Mouse (Mus musculus) MEL (cell line): ENCODE data around the gene Otop3.

ENCODE experiments used
- BHLHE40 ChIP-seq: IDR thresholded peaks from 2 replicates; pipeline ENCODE4 v1.6.1; 2012; ENCODE audit warnings: low read depth, mild to moderate bottlenecking, inconsistent platforms, low read length, improper control_type of control experiment, borderline replicate concordance
- CTCF ChIP-seq, 3 experiments: IDR thresholded peaks in 2 of 3; conservative IDR thresholded peaks in 1 of 3; 2 replicates each; pipeline ENCODE4 v1.5.1; 2011 to 2012; ENCODE audit warnings: low read length in 3 of 3, low read depth in 2 of 3, mild to moderate bottlenecking in 2 of 3, improper control_type of control experiment in 1 of 3, inconsistent platforms in 1 of 3, mixed read lengths in 1 of 3, moderate library complexity in 1 of 3; ENCODE audit not compliant: control insufficient read depth in 1 of 3, insufficient read depth in 1 of 3, poor library complexity in 1 of 3, severe bottlenecking in 1 of 3
- GABPA ChIP-seq: IDR thresholded peaks from 2 replicates; pipeline ENCODE4 v1.6.1; 2012; ENCODE audit warnings: low read depth, mild to moderate bottlenecking, inconsistent platforms, low read length, improper control_type of control experiment, moderate library complexity
- GATA1 ChIP-seq: IDR thresholded peaks from 2 replicates; pipeline ENCODE4 v1.6.1; 2011; ENCODE audit warnings: low read depth, low read length, improper control_type of control experiment
- MAX ChIP-seq: IDR thresholded peaks from 2 replicates; pipeline ENCODE4 v1.6.1; 2011; ENCODE audit warnings: low read length, improper control_type of control experiment
- POLR2A ChIP-seq, 2 experiments: IDR thresholded peaks; 2 replicates each; pipeline ENCODE4 v1.6.1; 2011 to 2012; ENCODE audit warnings: low read length in 2 of 2, mild to moderate bottlenecking in 2 of 2, control low read depth in 1 of 2, improper control_type of control experiment in 1 of 2, low read depth in 1 of 2, moderate library complexity in 1 of 2; ENCODE audit not compliant: control insufficient read depth in 1 of 2, insufficient read depth in 1 of 2, poor library complexity in 1 of 2
- UBTF ChIP-seq: IDR thresholded peaks from 2 replicates; pipeline ENCODE4 v1.6.1; 2012; ENCODE audit warnings: low read depth, mild to moderate bottlenecking, inconsistent platforms, low read length, improper control_type of control experiment, moderate library complexity, borderline replicate concordance; ENCODE audit not compliant: insufficient read depth
- ZC3H11A ChIP-seq: IDR thresholded peaks from 2 replicates; pipeline ENCODE4 v1.6.1; 2012; ENCODE audit warnings: low read depth, mild to moderate bottlenecking, inconsistent platforms, low read length, improper control_type of control experiment
- ZMIZ1 ChIP-seq: IDR thresholded peaks from 2 replicates; pipeline ENCODE4 v1.6.1; 2012; ENCODE audit warnings: low read depth, mild to moderate bottlenecking, inconsistent platforms, low read length, improper control_type of control experiment, moderate library complexity

GRCm38 (mm10) chr11:115319704-115320383 is 14.7 kb upstream of the Otop3 start:
- no peak for TF ChIP-seq CTCF (IDR thresholded peaks at IDR 0.05 in 2 of 3, conservative IDR thresholded peaks at IDR 0.05 in 1 of 3; ENCODE audit: control insufficient read depth in 1 of 3, insufficient read depth in 1 of 3, low read depth in 2 of 3, low read length in 3 of 3, poor library complexity in 1 of 3, severe bottlenecking in 1 of 3)
- TF ChIP-seq GABPA = no peak
- TF ChIP-seq POLR2A (IDR thresholded peaks at IDR 0.05; ENCODE audit: control insufficient read depth in 1 of 2, insufficient read depth in 1 of 2, low read depth in 1 of 2, low read length in 2 of 2, poor library complexity in 1 of 2) = no peak
- no peak for TF ChIP-seq BHLHE40
- TF ChIP-seq GATA1 = no peak
- TF ChIP-seq ZMIZ1 = no peak
- no peak for TF ChIP-seq UBTF
- no peak for TF ChIP-seq ZC3H11A
- no peak for TF ChIP-seq MAX
